Mouse (Mus musculus) layer of hippocampus, adult 18-20 months (tissue): ENCODE data around the gene Prkca. TPM values are rescaled to one million over a fixed set of nuclear protein-coding genes. Genes with fewer than 3 reads are reported as not detected.
"Not testable (repeated sequence)": the region's sequence is repeated elsewhere in the genome, so short reads cannot be mapped to it uniquely, and the experiment has no call there.

Experiments used
- DNase-seq, 2 experiments: peaks; one replicate each; pipeline ENCODE4 v3.0.0; 2022; ENCODE audit warnings: low spot score in 2 of 2
- total RNA-seq, 2 experiments: library from RNA; stranded (reverse); gene quantifications; 2 replicates each; pipeline ENCODE4 v1.2.3; 2021

The Prkca gene
- total RNA-seq, 2 experiments from 2014 or later, result 222 to 240 TPM

DNA sequence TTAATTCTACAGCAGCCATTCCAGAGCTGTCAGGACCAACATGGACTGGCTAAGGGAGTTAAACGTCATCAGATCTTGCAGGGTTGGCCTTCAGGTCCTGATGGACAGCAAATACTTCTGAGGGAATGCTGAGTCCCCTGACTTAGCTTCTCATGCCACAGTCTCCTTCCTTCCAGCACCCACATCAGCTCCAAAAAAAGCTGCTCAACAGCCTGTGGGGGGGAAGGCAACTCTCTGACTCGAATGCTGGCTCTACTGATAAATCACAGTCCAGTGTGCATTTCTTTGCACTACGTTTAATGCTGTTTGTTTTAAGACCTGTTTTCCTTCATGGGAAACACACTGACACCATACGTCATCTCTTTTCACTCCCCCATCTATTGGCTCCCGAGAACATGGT, 215.8 kb downstream of the Prkca start:
- no peak for DNase-seq

DNA sequence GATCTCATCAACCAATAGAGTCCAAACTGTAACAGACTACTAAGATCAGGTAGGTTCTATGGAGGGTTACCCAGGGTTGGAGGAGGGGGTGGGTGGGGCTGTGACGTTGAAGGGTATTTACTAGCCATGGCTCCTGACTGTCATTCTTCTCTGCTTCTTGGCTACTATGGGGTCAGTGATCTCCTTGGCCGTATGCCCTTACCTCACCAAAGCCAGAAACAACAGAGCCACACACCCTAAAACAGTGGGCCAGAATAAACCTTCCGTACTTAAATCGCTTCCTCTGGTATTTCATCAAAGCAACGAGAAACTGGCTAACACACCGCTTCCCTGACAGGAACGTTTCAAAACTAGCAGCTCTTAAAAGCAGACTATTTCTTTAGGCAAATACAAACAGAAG, 221.2 kb downstream of the Prkca start:
- DNase-seq, result no peak

DNA sequence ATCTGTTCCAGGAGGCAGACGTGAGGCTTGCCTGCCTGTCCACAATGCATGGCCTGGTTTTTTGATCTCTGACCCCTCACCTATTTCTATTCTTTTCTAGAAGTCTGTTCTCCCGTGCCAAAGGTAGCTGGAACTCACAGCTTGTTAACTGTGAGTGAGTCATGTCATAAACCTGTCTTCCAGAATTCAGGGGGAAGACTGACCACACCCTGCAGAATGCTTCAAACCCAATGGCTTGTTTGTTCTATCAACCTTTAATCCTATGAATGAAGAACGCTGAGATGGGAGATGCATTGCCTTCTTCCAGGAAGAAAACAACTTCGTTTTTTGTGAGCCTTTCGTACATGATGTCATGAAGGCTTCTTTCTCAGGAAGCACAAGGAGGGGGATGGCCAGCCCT, 223.0 kb downstream of the Prkca start:
- DNase-seq, result no peak

DNA sequence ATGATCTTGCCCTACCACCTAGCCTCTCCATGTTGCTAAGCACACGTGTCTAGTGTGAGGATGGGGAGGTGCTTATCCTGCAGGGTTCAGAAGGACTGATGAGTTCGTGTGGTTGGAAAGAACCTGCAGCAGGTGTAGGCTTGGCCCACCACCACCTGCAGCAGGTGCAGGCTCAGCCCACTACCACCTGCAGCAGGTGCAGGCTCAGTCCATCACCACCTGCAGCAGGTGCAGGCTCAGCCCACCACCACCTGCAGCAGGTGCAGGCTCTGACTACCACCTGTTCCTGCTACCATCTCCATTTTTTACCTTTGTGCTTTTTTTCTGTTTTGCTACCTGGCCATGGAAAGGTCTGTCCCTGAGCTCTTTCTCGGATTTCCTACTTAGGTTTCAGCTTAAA, 223.9 kb downstream of the Prkca start:
- DNase-seq, result no peak

DNA sequence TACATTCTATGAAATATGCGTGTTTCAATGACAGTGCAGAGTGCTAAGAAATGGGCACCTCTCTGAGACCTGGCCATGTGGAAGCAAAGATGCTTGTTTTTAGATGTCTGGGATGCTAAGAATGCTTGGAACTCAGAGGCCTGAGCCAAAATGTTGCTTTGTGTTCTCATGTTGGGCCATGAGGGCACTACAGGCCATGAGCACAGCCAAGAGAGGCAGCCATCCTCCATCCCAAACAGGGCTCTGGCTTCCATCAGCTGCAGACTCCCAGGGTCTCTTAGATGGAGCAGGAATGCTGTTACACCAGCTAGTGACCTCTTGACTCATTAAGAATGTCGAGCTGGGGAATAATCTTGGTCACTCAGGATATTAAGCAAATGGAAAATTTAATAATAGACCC, 224.9 kb downstream of the Prkca start:
- no peak for DNase-seq

DNA sequence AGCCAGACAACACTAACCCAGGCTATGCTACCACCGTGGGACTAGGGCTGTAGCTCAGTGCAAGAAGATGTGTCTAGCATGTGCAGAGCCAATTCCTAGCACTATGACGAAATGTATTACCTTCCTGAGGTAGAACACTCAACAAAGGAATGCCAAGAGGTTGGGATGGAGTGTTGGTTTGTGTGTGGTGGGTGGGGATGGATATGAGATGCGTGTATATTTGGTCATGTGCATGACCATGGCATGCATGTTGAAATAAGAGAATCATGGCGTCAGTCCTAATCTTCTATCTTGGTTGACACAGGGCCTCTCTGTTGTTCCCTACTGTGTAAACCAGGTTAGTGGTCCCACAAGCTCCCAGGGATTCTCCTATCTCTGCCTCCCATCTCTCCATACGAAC, 225.5 kb downstream of the Prkca start:
- no peak for DNase-seq

DNA sequence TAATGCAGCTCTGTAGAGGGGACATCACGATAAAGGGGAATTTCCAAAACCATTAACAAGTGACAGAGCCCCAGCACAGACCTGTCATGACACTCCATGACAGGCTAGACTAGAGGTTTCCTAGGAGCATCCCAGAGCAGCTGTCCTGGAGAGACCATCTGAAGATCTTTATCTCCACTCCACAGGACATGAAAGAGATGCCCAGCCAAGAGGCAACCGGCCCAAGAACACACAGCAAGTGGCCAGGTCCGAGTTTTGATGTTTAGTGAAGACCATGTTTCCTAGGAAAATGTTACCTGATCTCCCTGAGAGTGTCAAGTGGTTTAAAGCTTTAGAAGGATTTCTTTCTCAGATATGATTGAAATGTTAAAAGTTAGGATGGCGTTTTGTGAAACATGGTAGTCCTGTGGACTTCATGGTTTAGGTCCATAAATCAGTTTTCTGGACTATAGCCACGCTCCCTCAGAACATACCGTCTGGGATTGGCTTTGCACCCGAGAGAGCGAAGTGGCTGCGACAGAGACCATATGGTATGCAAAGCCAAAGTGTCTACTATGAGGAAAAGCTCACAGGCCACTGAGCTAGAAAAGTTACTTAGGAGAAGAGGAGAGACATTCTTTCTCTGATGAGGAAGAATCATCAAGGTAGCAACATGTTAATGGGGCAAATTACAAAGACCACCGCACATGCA, 226.2 kb downstream of the Prkca start:
- DNase-seq, result no peak

DNA sequence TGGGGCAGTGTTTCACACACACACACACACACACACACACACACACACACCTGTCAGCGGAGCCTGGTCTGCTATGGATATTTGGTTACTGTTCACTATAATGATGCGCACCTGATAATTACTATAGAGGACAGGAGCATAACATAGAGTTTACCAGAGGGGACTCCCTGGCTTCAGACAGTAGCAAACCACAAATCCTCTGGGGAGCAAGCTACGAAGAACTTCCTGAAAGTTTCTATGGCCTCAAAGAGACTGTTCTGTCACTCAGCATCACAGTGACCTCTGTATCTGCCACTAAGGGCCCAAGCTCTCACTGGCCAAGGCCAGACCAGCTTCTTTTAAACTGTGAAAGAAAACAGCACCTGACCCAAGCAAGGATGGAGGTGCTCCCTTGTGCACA, 229.6 kb downstream of the Prkca start:
- no peak for DNase-seq

DNA sequence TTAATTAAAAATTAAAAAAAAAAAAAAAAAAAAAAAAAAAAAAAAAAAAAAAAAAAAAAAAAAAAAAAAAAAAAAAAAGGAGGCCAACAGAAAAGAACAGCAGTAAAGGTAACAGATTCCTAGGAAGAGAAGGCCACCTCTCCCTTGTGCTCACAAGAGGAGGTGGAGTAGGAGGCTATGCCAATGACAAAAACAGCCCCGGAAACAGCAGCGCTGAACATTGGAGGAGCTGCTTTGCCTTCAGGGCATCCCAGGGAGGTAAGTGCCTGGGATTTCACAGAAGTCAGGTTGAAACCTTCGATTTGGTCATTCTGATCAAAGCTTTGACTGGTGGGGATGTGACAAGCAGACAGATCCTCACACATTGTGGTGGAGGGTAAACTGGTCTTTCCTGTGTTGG, 231.3 kb downstream of the Prkca start:
- no peak for DNase-seq

DNA sequence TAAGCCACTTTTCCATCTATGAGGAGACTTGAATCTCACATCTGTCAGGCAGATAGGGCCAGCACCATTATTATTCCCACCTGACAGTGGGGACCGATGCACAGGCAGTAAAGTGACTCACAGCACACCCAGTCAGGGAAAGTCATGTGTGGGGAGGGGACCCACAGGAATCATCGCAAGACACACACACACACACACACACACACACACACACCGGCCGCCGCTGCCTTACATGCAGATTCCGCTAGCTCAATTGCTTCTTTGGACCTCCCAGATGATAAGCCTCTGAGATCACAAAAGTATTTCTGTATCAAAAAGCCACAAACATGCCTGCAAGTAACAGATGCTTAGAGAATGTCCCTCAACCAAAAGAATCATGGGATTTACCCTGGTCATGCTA, 239.6 kb downstream of the Prkca start:
- DNase-seq, result no peak

DNA sequence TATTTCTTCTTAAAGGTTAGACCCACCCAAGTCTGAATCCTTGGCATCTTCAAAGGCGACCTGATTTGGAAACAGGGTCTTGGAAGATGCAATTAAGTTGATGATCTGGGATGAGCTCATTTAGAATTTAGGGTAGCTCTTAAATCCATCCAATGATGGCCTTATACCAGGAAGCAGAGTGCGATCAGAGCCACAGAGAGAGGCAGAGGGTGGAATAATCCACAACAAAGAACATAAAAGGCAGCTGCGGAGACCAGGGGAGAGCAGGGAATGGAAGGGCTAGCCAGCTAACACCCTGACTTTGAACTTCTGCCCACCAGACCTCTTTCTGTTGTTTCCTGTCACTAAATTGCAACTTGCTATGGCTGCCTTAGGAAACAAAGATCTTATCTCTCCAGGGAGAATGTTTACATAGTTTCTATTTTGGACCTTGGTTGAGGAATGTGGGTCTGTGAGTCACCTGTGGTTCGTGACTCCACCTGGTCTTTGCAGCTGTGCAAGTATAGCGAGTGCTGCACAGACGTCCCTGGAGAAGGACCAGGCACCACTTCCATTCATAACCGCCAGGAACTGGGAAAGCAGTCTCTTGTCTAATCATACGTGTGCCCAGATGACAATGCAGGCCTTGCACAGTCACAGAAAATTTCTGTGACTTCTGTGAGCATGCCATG, 242.3 kb downstream of the Prkca start:
- DNase-seq, result no peak

DNA sequence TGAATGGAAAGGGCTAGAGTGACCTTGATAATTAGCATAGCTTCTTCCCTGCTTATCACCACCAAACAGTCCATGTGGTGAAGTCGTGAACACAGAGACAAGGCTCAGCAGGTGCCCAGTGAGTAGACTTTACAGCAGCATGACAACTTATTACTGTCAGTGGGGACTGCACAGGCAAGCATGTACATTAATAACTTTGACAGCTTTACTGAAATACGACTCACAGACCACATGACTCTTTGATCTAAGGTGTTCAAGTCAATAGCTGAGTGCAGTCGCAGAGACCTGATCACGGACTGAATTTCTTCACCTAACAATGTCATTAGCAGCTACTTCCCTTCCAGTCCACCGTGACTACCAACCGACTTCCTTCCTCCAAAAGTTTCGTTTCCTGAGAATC, 245.4 kb downstream of the Prkca start:
- DNase-seq, result no peak

DNA sequence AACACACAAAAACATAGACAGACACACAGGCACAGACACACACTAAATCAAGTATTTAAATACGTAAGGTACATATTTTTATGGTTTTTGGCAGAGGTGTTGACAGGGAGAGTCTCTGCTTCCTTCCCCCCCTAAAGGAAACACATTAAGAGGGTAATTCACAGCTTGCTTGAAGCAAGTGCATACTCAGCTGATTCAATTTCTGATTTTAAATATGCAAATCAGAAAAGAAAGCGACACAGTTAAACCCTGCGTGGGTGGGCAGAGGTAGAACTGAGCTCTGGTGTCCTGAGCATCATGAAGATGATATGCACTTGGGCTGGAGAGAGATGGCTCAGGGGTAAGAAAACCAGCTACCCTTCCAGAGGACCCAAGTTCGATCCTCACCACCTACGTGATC, 248.9 kb downstream of the Prkca start:
- no peak for DNase-seq

DNA sequence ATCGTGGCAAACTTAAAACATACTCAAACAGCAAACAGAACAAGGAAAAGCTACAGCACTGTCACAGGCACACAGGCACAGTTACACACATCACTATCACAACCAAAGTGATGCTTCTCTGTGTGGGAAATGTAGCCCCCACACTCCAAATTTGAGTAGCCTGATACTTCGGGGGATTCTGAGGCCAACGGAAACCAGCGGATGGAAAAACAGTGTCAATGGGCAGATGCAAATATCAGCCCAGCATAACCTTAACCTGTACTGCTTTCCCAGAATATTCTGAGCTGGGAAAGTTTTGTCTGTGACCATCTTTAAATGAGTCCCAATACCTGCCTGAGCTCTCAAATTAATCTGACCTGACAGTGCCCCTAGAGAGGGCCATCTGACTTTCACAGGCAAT, 250.5 kb downstream of the Prkca start:
- no peak for DNase-seq

DNA sequence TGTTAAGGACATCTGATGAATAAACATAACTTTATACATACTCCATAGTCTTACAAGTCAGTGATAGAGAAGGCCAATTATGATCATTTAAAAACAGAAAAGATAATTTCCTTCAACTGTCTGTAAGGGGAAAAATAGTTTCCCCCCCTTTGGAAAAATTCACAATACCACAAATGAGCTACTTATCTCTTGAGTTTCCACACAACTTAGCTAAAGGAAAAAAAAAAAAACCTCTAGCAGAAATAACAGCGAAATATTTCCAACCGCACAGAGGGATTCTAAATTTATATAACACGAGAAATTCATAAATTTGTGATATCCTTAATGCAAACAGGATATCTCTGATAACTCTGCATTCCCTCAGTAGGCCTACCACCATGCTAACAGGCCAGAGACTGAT, 252.5 kb downstream of the Prkca start:
- no peak for DNase-seq

DNA sequence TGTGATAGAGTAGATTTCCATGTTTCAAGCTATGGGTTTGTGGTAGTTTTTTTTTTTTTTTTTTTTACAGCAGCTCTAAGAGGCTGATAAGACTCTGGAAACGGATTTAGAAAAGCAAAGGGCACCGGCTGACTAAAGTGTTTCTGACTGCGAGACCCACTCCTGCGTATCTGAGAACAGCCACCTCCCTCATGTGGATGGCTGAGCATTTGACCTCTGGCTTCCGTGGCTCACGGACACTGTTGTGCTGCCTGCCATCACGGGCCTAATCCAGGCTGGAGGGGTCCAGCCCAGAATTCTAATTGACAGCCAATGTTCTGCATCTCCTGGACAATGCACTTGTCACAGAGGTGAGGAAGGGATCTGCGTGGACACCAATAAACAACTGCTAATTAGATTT, 253.0 kb downstream of the Prkca start:
- no peak for DNase-seq

DNA sequence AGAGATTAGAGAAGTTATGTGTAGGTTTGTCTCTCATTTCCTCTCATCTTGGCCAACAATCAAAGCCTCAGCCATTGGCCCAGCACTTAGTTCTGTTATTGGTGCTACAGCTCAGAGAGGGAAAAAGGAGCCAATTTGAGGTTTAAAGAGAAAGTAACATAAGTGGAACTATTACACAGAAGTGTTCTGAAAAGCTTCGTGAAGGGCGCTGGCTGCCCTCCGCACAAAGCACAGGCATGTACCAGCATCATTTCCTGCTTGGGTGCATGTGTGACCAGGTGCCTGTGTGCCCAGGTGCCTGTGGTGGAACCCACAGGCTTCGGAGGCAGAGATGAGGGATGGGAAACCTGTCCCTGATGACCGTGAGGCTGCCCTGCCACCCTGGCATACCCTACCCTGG, 255.7 kb downstream of the Prkca start:
- no peak for DNase-seq

DNA sequence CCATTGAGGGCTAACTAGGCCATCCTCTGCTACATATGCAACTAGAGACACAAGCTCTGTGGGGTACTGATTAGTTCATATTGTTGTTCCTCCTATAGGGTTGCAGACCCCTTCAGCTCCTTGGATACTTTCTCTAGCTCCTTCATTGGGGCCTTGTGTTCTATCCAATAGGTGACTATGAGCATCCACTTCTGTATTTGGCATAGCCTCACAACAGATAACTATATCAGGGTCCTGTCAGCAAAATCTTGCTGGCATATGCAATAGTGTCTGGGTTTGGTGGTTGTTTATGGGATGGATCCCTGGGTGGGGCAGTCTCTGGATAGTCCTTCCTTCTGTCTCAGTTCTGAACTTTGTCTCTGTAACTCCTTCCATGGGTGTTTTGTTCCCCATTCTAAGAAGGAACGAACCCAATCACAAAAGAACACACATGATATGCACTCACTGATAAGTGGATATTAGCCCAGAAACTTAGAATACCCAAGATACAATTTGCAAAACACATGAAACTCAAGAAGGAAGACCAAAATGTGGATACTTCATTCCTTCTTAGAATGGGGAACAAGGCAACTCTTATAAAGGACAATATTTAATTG, 256.5 kb downstream of the Prkca start:
- not testable (repeated sequence) for DNase-seq

DNA sequence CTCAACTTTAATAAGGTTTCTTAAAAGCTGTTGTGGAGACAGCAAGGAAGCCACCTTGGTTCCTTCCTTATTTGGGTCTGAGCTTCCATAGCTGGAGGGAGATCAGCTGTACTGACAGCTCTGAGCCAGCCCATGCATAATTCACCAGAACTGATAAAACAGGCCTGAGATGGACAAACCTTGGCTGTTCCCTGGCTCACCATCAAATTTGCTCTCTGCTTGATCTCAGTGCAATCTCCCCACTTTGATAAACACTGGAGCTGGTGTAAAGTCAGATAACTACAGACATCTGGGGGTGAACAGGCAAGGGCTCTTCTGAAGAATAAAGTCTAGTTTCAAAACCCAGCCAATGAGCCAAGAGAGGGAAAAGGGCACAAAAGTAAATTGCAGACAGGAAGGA, 261.1 kb downstream of the Prkca start:
- no peak for DNase-seq

DNA sequence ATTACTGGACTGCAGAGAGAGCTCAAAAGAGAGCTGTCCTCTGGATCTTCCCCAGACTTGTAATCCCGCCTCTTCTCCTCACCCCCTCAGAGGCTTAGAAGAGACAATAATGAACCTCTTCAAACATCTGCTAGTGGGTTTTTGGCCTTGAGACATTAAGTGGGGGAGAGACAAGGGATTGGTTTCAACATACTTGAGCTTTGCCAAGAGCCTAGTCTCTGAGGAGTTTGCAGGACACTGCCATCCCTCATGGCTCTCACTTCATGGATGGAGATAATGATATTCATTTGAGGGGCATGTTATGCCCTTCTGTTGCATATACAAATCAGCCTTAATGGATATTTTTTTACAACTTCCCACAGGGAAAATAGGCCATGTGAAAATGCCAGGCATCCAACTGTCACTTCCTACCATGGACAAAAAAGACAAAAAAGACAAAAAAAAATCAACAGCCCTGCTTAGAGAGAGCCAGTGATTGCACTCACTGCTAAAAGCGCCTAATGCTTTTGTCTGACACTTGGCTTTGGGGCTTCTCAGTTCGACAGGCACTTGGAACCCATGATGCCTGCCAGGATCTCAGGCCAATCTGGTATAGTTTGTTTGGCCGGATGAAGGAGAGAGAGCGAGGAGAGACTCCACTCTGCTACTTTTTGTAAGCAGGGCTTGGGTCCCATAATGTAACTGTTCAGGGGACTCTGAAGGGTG, 263.6 kb downstream of the Prkca start:
- DNase-seq, result no peak

DNA sequence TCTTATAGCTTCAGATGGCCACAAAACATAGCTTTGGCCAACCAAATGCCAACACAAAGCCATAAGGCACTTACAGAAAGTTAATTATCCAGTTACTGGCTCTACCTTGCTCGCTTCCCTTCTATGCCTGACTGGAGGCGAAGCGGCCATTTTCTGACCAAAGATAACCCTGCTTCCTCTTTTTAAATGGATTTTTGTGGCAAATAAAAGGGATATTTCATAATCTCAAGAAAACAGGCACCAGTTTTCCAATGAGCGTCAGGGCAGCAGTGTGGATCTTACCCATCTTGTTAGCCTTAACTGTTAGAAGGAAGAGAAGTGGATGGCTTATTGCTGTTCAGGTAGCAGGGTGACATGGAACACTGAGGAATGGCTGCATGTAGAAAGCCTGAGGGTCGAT, 264.3 kb downstream of the Prkca start:
- no peak for DNase-seq

DNA sequence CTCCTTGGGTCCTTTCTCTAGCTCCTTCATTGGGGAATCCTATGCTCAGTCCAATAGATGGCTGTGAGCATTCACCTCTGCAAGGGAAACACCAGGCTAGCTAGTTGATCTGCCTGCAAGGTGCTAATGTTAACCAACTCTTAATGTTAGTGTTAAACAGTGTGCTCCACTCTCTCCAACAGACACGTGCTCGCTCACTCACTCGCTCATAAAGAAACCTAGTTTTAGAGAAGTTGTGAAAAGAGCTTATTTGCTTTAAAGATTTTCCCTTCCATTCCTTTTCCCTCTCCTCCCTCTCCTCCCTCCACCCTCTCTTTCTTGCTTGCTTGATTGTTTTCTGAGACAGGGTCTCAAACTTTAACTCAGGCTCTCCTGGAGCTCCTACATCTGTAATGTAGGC, 266.2 kb downstream of the Prkca start:
- no peak for DNase-seq
